Mouse (Mus musculus): ENCODE data around the gene Ceacam9. TPM values are rescaled to one million over a fixed set of nuclear protein-coding genes. Genes with fewer than 3 reads are reported as not detected.
A peak's percentile ranks its signal among the peaks of the same experiment; 100 is the strongest.

The Ceacam9 gene
- polyA plus RNA-seq, 1 experiment from 2014 or later: not detected

DNA sequence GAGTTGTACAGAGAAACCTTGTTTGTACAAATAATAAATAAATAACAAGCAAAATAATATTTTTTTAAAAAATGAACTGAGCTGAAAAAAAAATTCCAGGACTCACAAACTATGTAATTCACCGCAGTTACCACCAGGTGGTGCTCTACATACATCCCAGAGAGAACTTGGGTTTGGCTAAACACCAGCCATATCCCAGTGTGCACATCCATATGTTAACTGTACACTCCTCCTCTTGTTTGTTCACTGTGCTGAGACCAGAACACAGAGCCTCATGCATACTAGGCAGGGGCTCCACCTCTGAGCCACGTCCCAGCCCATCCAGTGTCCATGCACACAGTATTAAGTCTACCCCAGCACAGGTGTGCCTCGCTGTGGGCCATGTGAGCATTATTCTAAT, 24.4 kb downstream of the Ceacam9 start:
- Histone ChIP-seq H3K4me1 (peaks cover 10% of the 10 kb centered on the region; the same call in 1 of the 2 replicates), H3K4me3 (no peak overlapping the region), H3K27ac (no peak overlapping the region), H3K4me2 (no peak overlapping the region), H3K36me3 (peaks cover 85% of the 10 kb centered on the region), H3K9ac (no peak overlapping the region), H3K27me3 (replicated peaks) (no peaks in the 10 kb centered on the region), H3K9me3 (replicated peaks) (no peaks in the 10 kb centered on the region)
- 51% methylated on average over 3 of the region's 3 CpGs for WGBS (ENCODE audit: insufficient replicate concordance)
- ATAC-seq: 0 out of 2 replicates have a peak, but pooled peaks have one; percentile 33

GRCm38 (mm10) chr7:16747656-16748055, 25.9 kb downstream of the Ceacam9 start:
- Histone ChIP-seq H3K9me3 (replicated peaks) (no peaks in the 10 kb centered on the region), H3K36me3 (peaks cover 71% of the 10 kb centered on the region), H3K4me2 (no peak overlapping the region), H3K4me3 (no peak overlapping the region), H3K9ac (no peak overlapping the region), H3K27me3 (replicated peaks) (no peaks in the 10 kb centered on the region), H3K27ac (no peak overlapping the region), H3K4me1 (0 out of 2 replicates have a peak, but pooled peaks cover 5% of the 10 kb centered on the region)
- 82% methylated on average over 6 of the region's 6 CpGs for WGBS (ENCODE audit: insufficient replicate concordance)
- ATAC-seq: no peak

GRCm38 (mm10) chr7:16752016-16752415, 30.3 kb downstream of the Ceacam9 start:
- Histone ChIP-seq H3K4me2 (no peak overlapping the region), H3K4me3 (no peak overlapping the region), H3K27ac (no peak overlapping the region), H3K27me3 (replicated peaks) (no peaks in the 10 kb centered on the region), H3K9me3 (replicated peaks) (no peaks in the 10 kb centered on the region), H3K9ac (no peak overlapping the region), H3K4me1 (peaks cover 14% of the 10 kb centered on the region), H3K36me3 (peaks cover 30% of the 10 kb centered on the region)
- 79% methylated on average over 12 of the region's 12 CpGs for WGBS (ENCODE audit: insufficient replicate concordance)
- ATAC-seq: no peak

GRCm38 (mm10) chr7:16755362-16756017, 33.8 kb downstream of the Ceacam9 start:
- H3K4me3 ChIP-seq: no peak overlapping the region
- peak; percentile 59 for ATAC-seq
- peak overlapping the region; percentile 37 for H3K4me2 ChIP-seq
- no peaks in the 10 kb centered on the region for H3K36me3 ChIP-seq
- peak overlapping the region; percentile 2; the same call in 1 of the 2 replicates for H3K9ac ChIP-seq
- 24% methylated on average over 17 of the region's 17 CpGs for WGBS (ENCODE audit: insufficient replicate concordance)
- no peaks in the 10 kb centered on the region; the same call in 1 of the 2 replicates for H3K27me3 ChIP-seq (replicated peaks)
- H3K27ac ChIP-seq: no peak overlapping the region
- H3K4me1 ChIP-seq: peaks cover 26% of the 10 kb centered on the region
- no peaks in the 10 kb centered on the region for H3K9me3 ChIP-seq (replicated peaks)

GRCm38 (mm10) chr7:16758872-16759574, 37.3 kb downstream of the Ceacam9 start:
- WGBS (ENCODE audit: insufficient replicate concordance): 61% methylated on average over 10 of the region's 11 CpGs
- ATAC-seq: no peak

GRCm38 (mm10) chr7:16760292-16760691, 38.6 kb downstream of the Ceacam9 start:
- no peak overlapping the region for H3K4me2 ChIP-seq
- H3K27ac ChIP-seq: no peak overlapping the region
- peaks cover 2% of the 10 kb centered on the region; the same call in 1 of the 2 replicates for H3K27me3 ChIP-seq (replicated peaks)
- H3K4me3 ChIP-seq: no peak overlapping the region
- H3K9me3 ChIP-seq (replicated peaks): no peaks in the 10 kb centered on the region
- no peaks in the 10 kb centered on the region for H3K36me3 ChIP-seq
- peaks cover 20% of the 10 kb centered on the region for H3K4me1 ChIP-seq
- ATAC-seq: no peak
- 18% methylated on average over 8 of the region's 8 CpGs for WGBS (ENCODE audit: insufficient replicate concordance)
- H3K9ac ChIP-seq: no peak overlapping the region

More at GRCm38 (mm10) chr7:16758872-16759574, 37.3 kb downstream of the Ceacam9 start:
- H3K36me3 ChIP-seq: no peaks in the 10 kb centered on the region
- H3K27ac ChIP-seq: no peak overlapping the region
- no peaks in the 10 kb centered on the region; the same call in 1 of the 2 replicates for H3K27me3 ChIP-seq (replicated peaks)
- no peaks in the 10 kb centered on the region for H3K9me3 ChIP-seq (replicated peaks)
- H3K4me3 ChIP-seq: no peak overlapping the region
- no peak overlapping the region for H3K4me2 ChIP-seq
- H3K4me1 ChIP-seq: peaks cover 26% of the 10 kb centered on the region
- H3K9ac ChIP-seq: no peak overlapping the region

DNA sequence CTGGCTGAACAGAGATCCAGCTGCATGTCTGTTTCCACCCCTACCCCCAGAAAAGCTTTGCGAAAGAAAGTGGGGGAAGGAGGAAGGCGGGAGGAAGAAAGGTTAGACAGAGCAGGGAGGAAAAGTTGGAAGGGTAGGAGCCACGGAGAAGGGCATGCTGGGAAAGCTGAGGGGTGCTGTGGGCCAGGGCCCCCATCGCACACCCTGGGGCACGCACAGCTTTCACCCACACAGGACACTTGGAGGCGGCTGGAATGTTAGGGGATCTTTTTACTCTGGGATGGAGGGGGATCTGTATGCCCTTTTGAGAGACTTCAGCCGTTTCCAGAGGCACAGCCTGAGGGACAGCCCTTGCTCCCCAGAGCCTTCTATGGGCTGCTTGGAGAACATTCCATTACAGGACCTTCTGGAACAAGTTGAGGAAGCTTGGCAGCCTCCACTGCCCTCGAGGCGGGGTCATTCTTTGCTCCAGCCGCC, 39.3 kb downstream of the Ceacam9 start:
- Histone ChIP-seq H3K9me3 (replicated peaks) (no peaks in the 10 kb centered on the region), H3K4me2 (no peak overlapping the region), H3K27ac (no peak overlapping the region), H3K9ac (no peak overlapping the region), H3K4me3 (no peak overlapping the region), H3K27me3 (replicated peaks) (peaks cover 3% of the 10 kb centered on the region; the same call in 1 of the 2 replicates), H3K4me1 (peaks cover 12% of the 10 kb centered on the region), H3K36me3 (no peaks in the 10 kb centered on the region)
- no peak for ATAC-seq
- WGBS (ENCODE audit: insufficient replicate concordance): 46% methylated on average over 10 of the region's 10 CpGs

DNA sequence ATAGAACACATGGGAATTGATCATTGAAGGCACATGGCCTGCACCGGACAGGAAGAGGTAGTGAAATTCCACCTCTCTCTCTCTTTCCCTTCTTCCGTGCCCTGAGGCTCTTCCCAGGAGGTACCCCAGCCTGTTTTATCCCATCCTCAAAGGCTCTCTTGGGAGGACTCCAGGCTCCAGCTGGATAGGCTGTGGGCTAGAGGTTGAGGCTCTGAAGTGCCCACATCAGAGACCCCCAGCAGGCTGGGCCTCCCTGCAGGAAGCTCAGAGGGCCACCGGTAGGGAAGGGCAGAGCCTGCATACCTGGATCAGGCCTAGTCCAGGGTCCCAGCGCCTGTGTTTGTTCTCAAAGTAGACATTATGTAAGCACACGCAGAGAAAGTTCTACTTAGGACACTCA, 39.9 kb downstream of the Ceacam9 start:
- H3K4me2 ChIP-seq: no peak overlapping the region
- no peaks in the 10 kb centered on the region for H3K9me3 ChIP-seq (replicated peaks)
- H3K36me3 ChIP-seq: no peaks in the 10 kb centered on the region
- no peak overlapping the region for H3K27ac ChIP-seq
- WGBS (ENCODE audit: insufficient replicate concordance): 50% methylated on average over 5 of the region's 5 CpGs
- no peak overlapping the region for H3K4me3 ChIP-seq
- H3K4me1 ChIP-seq: peaks cover 12% of the 10 kb centered on the region
- H3K27me3 ChIP-seq (replicated peaks): peaks cover 3% of the 10 kb centered on the region; the same call in 1 of the 2 replicates
- ATAC-seq: no peak
- no peak overlapping the region for H3K9ac ChIP-seq

GRCm38 (mm10) chr7:16763463-16764218, 41.9 kb downstream of the Ceacam9 start:
- Histone ChIP-seq H3K4me2 (no peak overlapping the region), H3K9me3 (replicated peaks) (no peaks in the 10 kb centered on the region), H3K27ac (no peak overlapping the region), H3K4me1 (peaks cover 8% of the 10 kb centered on the region), H3K9ac (no peak overlapping the region), H3K27me3 (replicated peaks) (peaks cover 3% of the 10 kb centered on the region; the same call in 1 of the 2 replicates), H3K4me3 (no peak overlapping the region), H3K36me3 (no peaks in the 10 kb centered on the region)
- no peak for ATAC-seq
- 77% methylated on average over 7 of the region's 7 CpGs for WGBS (ENCODE audit: insufficient replicate concordance)

GRCm38 (mm10) chr7:16766443-16766842, 44.7 kb downstream of the Ceacam9 start:
- no peak overlapping the region for H3K4me2 ChIP-seq
- no peak overlapping the region for H3K4me3 ChIP-seq
- 0 out of 2 replicates have a peak, but pooled peaks cover 3% of the 10 kb centered on the region for H3K27me3 ChIP-seq (replicated peaks)
- H3K4me1 ChIP-seq: no peaks in the 10 kb centered on the region
- no peak overlapping the region for H3K9ac ChIP-seq
- peaks cover 5% of the 10 kb centered on the region for H3K9me3 ChIP-seq (replicated peaks)
- H3K27ac ChIP-seq: no peak overlapping the region
- no peak for ATAC-seq
- WGBS (ENCODE audit: insufficient replicate concordance): 66% methylated on average over 2 of the region's 2 CpGs
- no peaks in the 10 kb centered on the region for H3K36me3 ChIP-seq

All from liver, embryonic 12.5 days (tissue).